Mouse (Mus musculus) cerebellum, postnatal 36 days (tissue): ENCODE measurements around the gene Gm8005.
"Not testable (repeated sequence)": the region's sequence is repeated elsewhere in the genome, so short reads cannot be mapped to it uniquely, and the experiment has no call there.

Source experiments
- DNase-seq, 2 experiments: peaks; one replicate each; pipeline ENCODE4 v3.0.0; 2021 to 2022; ENCODE audit warnings: mixed read lengths in 2 of 2

Gm8005 gene

DNA sequence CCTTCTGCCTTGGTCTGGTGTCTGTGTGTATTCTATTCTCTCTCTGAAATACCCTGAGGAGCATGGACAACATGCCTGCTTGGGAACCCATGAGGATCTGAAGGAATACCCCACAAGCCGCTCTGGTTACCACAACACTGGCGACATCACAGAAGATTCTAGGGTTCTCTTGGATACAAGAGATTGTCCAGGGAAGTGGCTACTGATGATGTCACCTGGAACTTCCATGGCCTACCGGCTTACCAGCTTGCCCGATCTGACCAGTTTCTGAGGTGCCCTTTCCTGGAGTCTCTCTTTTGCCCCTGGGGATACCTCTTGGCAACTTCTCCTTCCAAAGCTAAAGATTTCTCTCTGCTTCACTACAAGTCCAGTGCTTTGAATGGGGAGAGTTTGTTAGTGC, at the start of gene Gm8005:
Gm8005 (minus strand) TSS at position 101 of the 400 bp plus-strand sequence.
- not testable (repeated sequence) for DNase-seq

DNA sequence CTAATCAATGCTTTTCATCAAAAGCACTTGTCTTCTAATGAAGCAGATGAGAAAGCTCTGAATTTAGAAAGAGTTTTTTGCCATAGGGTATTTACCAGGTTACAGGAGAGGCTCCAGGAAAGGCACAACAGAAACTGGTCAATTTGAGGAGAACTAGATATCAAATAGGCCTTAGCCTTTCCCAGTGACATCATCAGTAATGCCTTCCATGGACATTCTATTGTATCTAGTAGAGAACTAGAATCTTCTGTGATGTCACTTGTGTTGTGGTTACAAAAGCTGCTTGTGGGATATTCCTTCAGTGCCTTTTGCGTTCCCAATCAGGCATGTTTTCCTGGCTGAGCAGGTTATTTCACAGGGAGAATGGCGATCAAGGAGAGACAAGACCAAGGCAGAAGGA, 24.1 kb upstream of the Gm8005 start, which contains the start of gene Gm8011:
Gm8011 (plus strand) TSS at position 301 of the 400 bp plus-strand sequence.
- DNase-seq = not testable (repeated sequence)
